Mouse (Mus musculus): Measurements from ENCODE around the gene Prkar2b.

DNA sequence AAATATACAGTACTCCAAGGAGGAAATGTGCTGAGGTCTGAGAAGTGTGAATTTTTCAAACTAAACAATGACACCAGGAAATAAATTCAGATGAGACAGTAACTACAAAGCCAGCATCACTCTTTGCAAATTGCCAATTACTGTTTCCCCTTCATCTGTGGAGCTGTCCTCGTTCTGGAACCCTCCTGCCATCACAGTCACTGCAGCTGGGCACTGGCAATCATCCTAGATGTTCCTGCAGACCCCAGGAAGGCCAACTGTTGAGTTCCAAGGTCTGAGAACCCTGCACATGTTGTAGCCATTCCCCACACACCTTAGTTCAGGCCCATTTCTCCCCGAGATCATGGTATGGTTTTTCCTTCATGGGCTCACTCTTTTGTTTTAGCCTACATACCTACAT is 76.9 kb downstream of the Prkar2b start:
- TF ChIP-seq CTCF (conservative IDR thresholded peaks at IDR 0.05; ENCODE audit: low read length) (no peak), POU5F1 (IDR thresholded peaks at IDR 0.05; ENCODE audit: borderline replicate concordance, low read length) (no peak)

All from E14TG2a.4 (cell line).